Mouse (Mus musculus): Measurements from ENCODE around the gene Fbxw5.

The Fbxw5 gene

DNA sequence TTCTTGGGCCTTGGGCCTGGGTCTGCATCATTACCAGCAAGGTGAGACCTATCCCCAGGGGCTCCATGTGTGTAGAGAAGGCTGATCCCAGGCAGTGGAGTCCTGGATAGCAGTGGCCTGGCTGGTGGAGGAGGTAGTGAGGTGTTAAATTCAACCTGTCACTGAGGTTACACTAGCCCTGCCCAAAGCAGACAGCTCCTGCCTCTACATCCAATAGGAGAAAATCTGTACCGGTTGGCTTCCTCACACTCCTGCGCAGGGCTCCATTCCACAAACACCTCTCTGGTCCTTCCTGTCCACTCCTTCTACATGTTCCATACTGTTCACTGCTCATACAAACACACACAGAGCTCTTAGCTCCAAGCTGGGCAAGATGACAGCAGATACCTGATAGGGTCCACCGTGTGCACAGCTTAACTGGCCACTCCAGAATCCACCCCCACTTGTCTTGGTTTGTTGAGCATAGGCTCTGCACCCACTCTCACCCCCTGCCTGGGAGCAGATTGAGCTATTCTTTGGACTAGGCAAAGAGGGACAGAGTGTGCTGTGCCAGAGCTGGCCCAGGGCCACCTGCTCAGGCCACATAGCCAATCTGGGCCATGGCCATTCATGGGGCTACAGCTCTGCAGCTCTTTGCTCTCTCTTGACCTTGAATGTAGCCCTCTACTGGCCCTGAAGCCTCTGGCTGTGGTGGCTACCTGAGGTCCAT, 22.4 kb upstream of the Fbxw5 start:
- no peak for DNase-seq (ENCODE audit: low read depth)

DNA sequence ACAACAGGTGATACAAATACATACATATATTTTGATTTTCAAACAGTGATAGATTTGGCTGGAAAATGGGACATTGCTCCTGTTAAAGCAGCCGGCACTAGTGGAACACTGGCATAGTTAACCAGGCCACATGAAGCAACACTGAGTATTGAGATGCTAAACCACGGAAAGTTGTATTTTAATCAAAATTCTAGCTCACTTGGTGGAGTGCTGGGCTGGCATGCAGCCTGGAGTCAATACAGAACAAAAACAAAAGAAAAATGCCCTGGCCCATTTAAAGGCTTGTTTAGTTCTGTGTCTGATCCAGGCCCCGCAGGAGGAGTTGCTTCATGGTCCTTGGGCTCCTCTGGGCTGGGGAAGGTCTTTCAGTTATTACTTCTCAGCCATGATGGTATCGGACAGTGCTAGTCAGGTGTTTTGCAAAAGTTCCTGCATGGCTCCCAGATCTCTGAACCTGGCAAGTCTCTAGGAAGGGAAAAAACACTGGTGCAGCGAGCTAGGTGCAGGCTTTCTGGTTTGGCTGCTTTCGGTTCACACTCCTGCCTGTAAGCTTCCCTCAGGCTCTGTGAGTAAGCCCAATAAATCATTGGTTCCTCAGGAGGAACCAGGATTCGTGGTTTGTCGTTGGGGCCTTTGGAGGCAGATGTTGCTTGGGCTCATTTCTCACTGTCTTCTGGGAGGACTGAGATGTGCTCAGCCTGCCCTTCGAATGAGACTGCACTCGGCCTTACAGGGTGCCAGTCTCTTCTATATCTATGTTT, 20.8 kb upstream of the Fbxw5 start:
- no peak for DNase-seq (ENCODE audit: low read depth)

DNA sequence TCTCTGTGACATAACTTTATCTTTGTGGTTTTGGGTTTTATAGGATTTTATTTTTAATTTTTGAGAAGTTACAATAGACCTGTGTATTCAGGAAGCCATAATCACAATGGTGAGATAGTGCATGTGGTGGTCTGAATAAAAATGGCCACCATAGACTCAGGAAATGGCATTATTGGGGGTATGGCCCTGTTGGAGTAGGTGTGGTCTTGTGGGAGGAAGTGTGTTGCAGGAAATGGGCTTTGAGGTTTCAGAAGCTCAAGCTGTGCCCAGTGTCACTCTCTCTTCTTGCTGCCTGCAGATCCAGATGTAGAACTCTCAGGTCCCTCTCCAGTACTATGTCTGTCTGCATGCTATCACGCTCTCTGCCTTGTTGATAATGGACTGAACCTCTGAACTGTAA, 20.0 kb upstream of the Fbxw5 start:
- DNase-seq (ENCODE audit: low read depth), result peak; percentile 83

DNA sequence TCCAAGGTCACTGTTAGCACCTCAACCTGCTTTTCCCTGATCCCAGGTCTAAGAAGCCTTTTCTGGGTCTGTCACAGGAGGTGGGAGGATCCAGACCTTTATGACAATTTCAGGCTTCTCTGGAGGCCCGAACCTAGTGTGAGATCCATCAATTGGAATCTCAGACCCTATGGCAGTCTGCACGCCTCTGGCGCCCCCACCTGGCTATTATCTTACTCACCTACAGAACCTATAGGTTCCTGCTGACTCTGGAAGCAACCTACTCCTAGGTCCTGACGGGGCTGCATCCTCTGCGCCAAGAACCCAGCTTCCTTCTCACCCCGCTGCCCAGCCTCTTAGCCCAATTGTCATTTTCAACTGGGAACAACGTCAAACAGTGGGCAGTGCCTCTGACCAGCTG, 17.6 kb upstream of the Fbxw5 start:
- DNase-seq (ENCODE audit: low read depth), result peak; percentile 85

DNA sequence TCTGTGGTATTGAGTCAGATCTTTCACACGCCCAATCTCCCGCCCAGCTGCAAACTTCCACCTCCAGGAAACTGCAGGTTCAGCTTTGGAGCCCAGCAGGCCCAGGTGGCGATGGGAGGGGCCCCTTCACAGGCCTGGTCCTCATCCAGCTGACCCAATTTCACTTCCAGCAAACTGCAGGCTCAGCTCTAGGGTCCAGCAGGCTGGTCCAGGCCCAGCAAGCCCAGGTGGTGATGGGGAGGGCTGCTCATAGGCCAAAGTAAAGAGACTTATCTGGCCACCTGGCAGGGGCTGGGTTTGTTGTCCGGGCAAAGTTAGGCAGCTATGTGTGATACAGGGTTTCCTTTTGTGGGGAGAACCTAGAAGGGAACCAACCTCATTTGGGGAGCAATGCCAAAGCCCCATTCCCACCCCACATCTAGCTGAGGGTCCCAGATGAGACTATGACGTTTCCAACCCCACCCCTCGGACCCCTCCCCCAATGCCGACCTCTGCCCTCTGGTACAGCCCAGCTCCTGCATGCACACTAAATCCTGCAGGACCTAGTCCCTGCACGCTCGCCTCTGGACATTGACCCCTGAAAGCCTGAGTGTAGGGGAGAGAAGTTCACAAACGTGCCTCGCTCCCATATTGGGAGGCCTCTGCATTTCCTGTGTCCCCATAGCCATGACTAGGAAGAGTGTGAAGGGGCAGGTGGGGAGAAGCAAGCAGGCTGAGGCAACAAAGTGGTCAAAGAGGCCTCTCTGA, 15.5 kb upstream of the Fbxw5 start:
- no peak for DNase-seq (ENCODE audit: low read depth)

- no peak for DNase-seq (ENCODE audit: low read depth)
These were observed 12.4 kb upstream of the Fbxw5 start for GRCm38 (mm10) chr2:25487965-25488670.

GRCm38 (mm10) chr2:25488671-25489068, 11.9 kb upstream of the Fbxw5 start:
- DNase-seq (ENCODE audit: low read depth), result peak; percentile 65

DNA sequence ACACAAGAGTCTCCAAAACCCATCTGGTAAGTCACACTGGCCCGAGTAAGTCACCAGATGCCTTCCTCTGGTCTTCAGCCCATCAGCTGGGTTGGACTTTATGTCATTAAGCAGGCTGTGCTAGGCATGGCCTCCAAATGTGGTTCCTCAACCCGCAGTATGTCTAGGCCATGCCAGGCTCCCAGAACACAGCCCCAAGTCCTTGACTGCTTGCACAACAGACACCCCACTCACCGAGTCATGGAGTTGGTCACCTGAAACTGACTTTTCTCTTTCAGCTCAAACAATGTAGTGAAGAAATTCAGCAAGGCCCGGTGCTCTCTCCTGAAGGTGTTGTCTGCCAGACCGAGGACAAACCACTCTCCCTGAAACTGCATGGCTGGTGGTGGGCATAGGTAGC, 7.6 kb upstream of the Fbxw5 start:
- DNase-seq (ENCODE audit: low read depth), result no peak

DNA sequence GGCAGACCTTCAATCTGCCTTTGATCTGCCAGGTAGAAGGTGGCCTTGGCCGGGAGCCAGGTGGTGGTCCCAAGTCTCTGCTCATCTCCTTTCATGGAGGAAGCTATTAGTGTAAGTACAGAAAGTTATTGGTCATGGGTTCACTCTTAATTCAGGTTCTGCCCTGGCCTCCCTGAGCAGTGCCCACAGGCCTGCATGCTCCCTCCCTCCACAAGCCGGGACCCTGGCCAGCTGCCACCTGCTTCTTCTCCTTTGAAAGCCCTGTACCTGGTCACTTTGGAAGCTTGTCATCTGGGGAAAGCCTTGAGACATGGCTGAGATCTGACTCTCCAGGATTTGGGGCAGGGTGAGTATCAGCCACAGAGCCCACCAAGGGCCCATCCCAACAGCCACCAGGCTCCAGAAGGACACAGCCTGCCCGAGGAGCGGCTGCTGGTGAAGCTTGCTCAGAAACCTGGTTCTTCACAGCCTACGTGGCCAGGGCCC, 7.0 kb upstream of the Fbxw5 start, which contains the start of gene Lcn12:
Lcn12 (minus strand) TSS at position 436 of the 486 bp plus-strand sequence.
- no peak for DNase-seq (ENCODE audit: low read depth)

DNA sequence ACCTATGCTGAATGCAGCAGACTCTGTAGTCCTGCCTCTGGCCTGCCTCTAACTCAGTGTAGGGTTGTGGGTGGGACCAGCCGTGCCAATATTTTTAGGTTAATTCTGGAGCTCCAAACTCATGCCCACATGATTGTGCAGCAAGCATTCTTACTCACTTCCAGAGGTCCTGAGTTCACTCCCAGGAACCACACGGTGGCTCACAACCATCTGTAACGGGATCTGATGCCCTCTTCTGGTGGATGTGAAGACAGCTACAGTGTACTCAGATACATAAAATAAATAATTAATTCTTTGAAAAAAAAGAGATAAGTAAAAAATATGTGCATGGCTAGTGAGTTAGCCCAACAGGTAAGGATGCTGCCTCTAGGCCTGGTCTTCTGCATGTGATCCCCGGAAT, 4.1 kb upstream of the Fbxw5 start:
- DNase-seq (ENCODE audit: low read depth), result peak; percentile 87

GRCm38 (mm10) chr2:25497846-25498575, 2.5 kb upstream of the Fbxw5 start:
- peak; percentile 82 for DNase-seq (ENCODE audit: low read depth)

DNA sequence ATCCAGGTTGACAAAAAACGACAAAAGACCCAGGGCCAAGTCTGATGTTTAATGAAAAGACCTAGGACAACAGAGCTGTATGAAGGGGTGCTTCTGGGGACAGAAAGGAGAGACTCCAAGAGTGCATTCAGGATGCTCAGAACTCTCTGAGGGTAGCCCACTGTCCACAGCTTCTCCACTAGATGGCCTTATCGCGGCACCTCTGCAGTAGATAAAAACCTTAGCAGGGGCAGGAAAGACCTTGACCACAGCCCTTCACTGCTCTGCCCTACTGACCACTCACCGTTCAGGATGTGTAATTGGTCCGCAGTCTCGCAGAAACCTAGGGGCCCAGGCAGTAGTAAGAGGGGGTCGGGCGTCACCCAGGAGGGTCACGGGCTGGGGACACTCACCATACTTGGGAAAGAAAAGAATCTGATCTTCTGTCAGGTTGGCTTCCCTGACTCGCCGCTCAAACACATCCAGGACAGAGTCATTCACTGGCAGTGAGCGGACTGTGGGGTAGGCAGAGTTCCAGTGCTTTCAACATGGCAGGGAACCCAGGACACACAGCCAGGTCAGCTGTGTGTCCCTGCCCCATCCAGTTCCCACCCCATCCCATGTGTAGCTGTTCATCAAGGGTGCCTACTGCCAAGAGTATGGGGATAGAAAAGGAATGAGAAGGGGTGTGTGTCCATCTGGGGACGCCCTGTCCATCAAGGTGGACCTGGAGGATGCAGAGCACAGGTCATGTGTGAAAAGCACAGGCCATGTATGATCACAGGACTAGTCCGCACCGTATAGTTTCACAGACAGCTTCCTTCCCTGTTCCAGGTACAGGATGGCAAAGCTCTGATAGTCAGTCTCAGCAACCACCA, 1.7 kb upstream of the Fbxw5 start:
- peak; percentile 70 for DNase-seq (ENCODE audit: low read depth)

GRCm38 (mm10) chr2:25500071-25500575, 427 bp upstream of the Fbxw5 start:
- DNase-seq (ENCODE audit: low read depth), result no peak

- DNase-seq (ENCODE audit: low read depth), result peak; percentile 32
These were observed 1.3 kb downstream of the Fbxw5 start, which contains the start of gene C8g for GRCm38 (mm10) chr2:25501593-25502486. Gene C8g (minus strand): TSS chr2:25501719.

DNA sequence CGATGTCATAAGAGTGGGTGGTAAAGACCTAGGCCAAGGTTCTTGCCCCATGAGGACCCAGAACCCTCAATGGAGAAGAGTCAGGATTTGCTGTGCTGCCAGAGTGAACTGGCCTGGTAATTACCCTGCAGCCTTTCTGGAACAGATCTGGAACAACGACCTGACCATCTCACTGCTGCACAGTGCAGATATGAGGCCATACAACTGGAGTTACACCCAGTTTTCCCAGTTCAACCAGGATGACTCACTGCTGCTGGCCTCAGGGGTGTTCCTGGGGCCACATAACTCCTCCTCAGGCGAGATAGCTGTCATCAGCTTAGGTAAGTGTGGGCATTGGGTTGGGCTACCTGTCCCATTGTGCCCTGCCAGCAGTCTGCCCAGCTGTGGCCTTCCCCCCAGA, 2.2 kb downstream of the Fbxw5 start:
- DNase-seq (ENCODE audit: low read depth), result peak; percentile 25

- peak; percentile 51 for DNase-seq (ENCODE audit: low read depth)
These were observed 4.0 kb downstream of the Fbxw5 start for GRCm38 (mm10) chr2:25504538-25504937.

GRCm38 (mm10) chr2:25505000-25505399, 4.5 kb downstream of the Fbxw5 start:
- no peak for DNase-seq (ENCODE audit: low read depth)

- no peak for DNase-seq (ENCODE audit: low read depth)
These were observed 5.3 kb downstream of the Fbxw5 start for GRCm38 (mm10) chr2:25505860-25506259.

DNA sequence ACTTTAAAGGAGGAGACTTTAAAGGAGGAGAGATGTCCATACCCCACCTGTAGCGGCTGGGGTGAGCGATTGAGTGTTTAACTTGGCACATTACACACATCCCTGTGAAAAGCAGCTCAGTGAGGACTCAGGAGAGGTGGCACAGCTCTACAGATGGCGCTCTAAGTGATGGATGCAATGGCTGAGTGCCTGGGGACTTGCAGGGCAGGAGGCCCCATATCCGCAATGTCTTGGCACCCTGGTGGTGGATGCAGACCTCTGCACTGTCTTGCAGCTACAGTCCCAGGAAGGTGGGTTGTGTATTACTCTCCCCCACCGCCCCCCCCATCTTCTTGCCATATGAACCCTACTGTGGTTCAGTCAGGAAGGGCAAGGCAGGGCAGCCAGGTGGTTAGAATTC, 6.4 kb downstream of the Fbxw5 start:
- peak; percentile 71 for DNase-seq (ENCODE audit: low read depth)

All from 416B (cell line).